Comparison of ENCODE assay signal across 8 mouse cellular contexts in the genomic region with DNA sequence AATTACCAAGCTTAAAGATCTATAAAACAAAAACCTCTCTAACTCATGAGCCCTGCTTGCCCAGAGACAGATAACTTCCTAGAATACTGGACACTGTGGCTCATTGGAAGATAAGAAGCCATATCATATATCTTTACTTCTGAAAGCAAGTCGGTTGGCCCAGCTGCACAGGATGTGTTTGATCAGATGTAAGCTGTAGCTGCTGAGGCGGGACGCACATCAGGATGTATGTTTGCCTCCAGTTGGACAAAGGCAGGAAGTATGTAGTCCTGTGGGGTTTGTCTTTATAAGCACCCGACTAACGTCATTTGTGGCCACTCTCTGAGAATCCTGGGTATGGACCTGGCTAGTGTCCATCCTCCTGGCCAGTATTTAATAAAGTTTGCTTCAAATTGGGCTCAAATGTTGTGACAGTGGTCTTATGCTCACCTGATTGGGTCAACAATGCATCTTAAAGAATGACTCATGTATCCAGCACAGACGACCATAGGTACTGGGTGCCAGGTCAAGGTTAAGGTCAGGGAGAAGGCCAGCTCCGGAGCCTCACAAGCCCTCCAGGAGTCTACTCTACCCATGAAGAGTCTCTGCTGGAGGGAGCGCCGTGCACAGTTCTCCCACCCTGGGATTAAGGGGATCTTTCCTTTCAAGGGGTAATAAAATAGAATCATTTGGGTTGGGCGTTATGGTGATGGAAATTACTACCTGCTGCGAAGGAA. TPM values are rescaled to one million over a fixed set of nuclear protein-coding genes. Genes with fewer than 3 reads are reported as not detected.
DNase-seq lines count a peak whose midpoint lies in the region; ATAC-seq and TF ChIP-seq lines count a peak whose summit lies in the region.

No protein-coding gene starts in this region.

- H3K9me3 ChIP-seq in lung, postnatal 0 days (ENCODE audit: low read length), result no peaks in the 10 kb centered on the region

- H3K4me3 ChIP-seq in lung, postnatal 0 days (ENCODE audit: low read depth, low read length), result no peak overlapping the region

- peak overlapping the region; percentile 62 for H3K27ac ChIP-seq in lung, postnatal 0 days (ENCODE audit: low read length)

- H3K4me2 ChIP-seq in lung, postnatal 0 days (replicated peaks; ENCODE audit: low read depth, low read length), result no peak overlapping the region

- TF ChIP-seq EP300 in lung, postnatal 0 days (IDR thresholded peaks at IDR 0.05), result peak; percentile 88

- H3K4me1 ChIP-seq in lung, postnatal 0 days (ENCODE audit: insufficient read depth, low read depth, low read length), result no peaks in the 10 kb centered on the region

- no peak overlapping the region for H3K9ac ChIP-seq in lung, postnatal 0 days (replicated peaks; ENCODE audit: low read depth)

- DNase-seq in B cell, adult 2 months, result peak; percentile 48 to 60
- peak; percentile 94 for DNase-seq in ES-CJ7 (ENCODE audit: low read depth, low spot score)
- DNase-seq in lung, postnatal 0 days (ENCODE audit: low spot score), result peak; percentile 76
- DNase-seq in cerebellum, adult 11 months, result no peak
- no peak for DNase-seq in adrenal gland, postnatal 10 days
- DNase-seq in urinary bladder, postnatal 36 days (ENCODE audit: low spot score in 2 of 2), result no peak

- WGBS in lung, postnatal 0 days, result 48% methylated on average over 11 of the region's 11 CpGs

- H3K36me3 ChIP-seq in lung, postnatal 0 days (ENCODE audit: insufficient read depth, low read length), result no peaks in the 10 kb centered on the region

- TF ChIP-seq CTCF in lung, postnatal 0 days (IDR thresholded peaks at IDR 0.05), result no peak

- no peaks in the 10 kb centered on the region for H3K27me3 ChIP-seq in lung, postnatal 0 days (replicated peaks; ENCODE audit: insufficient read depth, low read length)

- peak; percentile 83 to 87 for ATAC-seq in hematopoietic stem cell, adult 5-6 weeks (replicated peaks in 1 of 2; ENCODE audit: insufficient read depth in 1 of 2, low FRiP score in 2 of 2, low TSS enrichment in 1 of 2, low read depth in 1 of 2, poor library complexity in 2 of 2, severe bottlenecking in 2 of 2)
- peak; percentile 91 for ATAC-seq in lung, postnatal 0 days
- no peak for ATAC-seq in erythroid progenitor cell, adult 5-6 weeks (replicated peaks; ENCODE audit: low FRiP score, poor library complexity, severe bottlenecking)

RNA-seq across cellular contexts. Expression of gene Lgals9, which starts 18.5 kb away (rescaled TPM):
- 66.6 and 104 TPM in 2 replicates for total RNA-seq in hematopoietic stem cell, adult 5-6 weeks (2017)
- polyA plus RNA-seq in lung, postnatal 0 days (2015; fragmentation: Nextera tagmentation; extraction: Ambion mirVana), result 98.3 and 137 TPM in 2 replicates
- 100 to 1,000 TPM in 1 of 2 experiments, 10 to 100 TPM in 1; 67.1 to 118 TPM for total RNA-seq in adrenal gland, postnatal 10 days (2021)
- total RNA-seq in erythroid progenitor cell, adult 5-6 weeks (2015; ENCODE audit: low replicate concordance), result 137 and 146 TPM in 2 replicates
- 14.2 and 28.0 TPM in 2 replicates for total RNA-seq in erythroid progenitor cell, adult 5-6 weeks (2017; ENCODE audit: low replicate concordance)

Comparison
In these comparisons a context has a peak if more than half of its experiments do, and no peak if none do; other contexts are left out.
1. DNase-seq: peak in B cell, adult 2 months (2 of 2), ES-CJ7 (single experiment) and lung, postnatal 0 days (single experiment); none in cerebellum, adult 11 months (single experiment), adrenal gland, postnatal 10 days (single experiment) and urinary bladder, postnatal 36 days (0 of 2).